Mouse (Mus musculus): ENCODE data around the gene Vapb. TPM values are rescaled to one million over a fixed set of nuclear protein-coding genes. Genes with fewer than 3 reads are reported as not detected.

Gene Vapb
- polyA plus RNA-seq, 1 experiment from 2014 or later, result 14.1 TPM

DNA sequence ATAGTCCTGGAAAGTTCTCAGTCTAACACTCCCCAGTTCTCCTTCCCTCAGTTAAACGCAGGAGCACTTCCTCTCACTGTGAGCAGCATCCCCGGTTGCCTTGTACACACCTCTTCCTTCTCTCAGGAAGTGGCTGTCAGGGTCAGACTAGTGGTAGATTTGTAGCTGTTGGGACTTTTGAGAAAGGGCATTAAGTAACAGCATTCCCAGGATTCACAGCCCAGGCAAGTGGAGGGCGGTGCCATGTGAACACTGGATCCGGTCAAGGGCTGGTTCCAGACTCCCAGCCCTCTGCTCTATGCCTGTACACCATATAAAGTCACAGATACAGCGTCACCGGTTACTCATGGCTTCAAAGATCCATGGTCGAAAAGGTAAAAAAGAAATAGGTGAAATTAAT lies 71.6 kb downstream of the Vapb start:
- Histone ChIP-seq H3K27me3 (ENCODE audit: control insufficient read depth, insufficient read depth, low read length) (no peaks in the 10 kb centered on the region), H3K27ac (no peak overlapping the region), H3K4me1 (replicated peaks; ENCODE audit: control insufficient read depth, insufficient read depth, low read length) (no peaks in the 10 kb centered on the region), H3K36me3 (replicated peaks; ENCODE audit: control insufficient read depth, insufficient read depth) (no peaks in the 10 kb centered on the region), H3K9ac (no peak overlapping the region), H3K4me3 (replicated peaks; ENCODE audit: low read length) (no peak overlapping the region), H3K9me3 (ENCODE audit: control insufficient read depth, low read length) (no peaks in the 10 kb centered on the region), H3K4me2 (replicated peaks) (no peak overlapping the region)
- WGBS, result 85% methylated on average over 7 of the region's 7 CpGs
- DNase-seq (ENCODE audit: low spot score) (no peak), ATAC-seq (ENCODE audit: low FRiP score) (no peak)

DNA sequence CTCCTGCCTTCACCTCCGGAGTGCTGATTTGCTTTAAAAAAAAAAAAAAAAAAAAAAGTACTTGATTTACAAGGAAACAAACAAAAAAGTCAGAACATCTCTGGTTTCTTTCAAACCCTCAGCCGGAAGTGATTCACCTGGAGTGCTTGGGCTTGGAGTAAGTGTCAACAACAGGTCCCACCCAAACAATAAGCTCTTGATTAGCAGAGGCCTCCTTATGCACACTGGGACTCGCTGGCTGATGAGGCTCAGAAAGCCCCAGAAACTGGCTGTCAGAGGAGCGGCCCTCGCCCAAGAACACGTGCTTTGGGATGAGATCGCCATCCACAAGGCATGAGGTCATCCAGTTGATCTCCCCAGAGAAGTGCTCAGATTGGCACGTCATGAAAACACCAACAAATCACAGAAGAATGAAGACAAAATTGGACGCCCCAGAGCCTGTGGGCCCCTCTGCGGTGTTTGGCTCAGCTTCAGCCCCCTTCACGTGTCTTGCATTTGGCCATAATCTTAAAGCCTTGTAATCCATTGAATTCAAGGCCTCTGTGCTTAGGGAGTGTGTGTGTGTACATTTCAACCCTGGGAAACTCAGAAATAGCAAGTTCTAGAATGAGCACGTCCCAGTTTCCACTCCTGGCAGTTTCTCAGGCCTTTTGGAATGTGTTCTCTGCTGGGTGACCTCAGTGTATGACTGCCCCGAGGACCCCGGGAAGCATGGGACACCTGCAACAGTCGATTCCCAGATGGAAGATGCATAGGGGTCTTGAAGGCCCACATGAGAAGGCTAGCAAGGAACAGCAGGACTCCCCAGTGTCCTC lies 72.9 kb downstream of the Vapb start:
- Histone ChIP-seq H3K4me2 (replicated peaks) (no peak overlapping the region), H3K27ac (no peak overlapping the region), H3K27me3 (ENCODE audit: control insufficient read depth, insufficient read depth, low read length) (no peaks in the 10 kb centered on the region), H3K9ac (no peak overlapping the region), H3K9me3 (ENCODE audit: control insufficient read depth, low read length) (no peaks in the 10 kb centered on the region), H3K36me3 (replicated peaks; ENCODE audit: control insufficient read depth, insufficient read depth) (no peaks in the 10 kb centered on the region), H3K4me1 (replicated peaks; ENCODE audit: control insufficient read depth, insufficient read depth, low read length) (no peaks in the 10 kb centered on the region), H3K4me3 (replicated peaks; ENCODE audit: low read length) (no peak overlapping the region)
- ATAC-seq (ENCODE audit: low FRiP score) (no peak), DNase-seq (ENCODE audit: low spot score) (no peak)
- 85% methylated on average over 15 of the region's 15 CpGs for WGBS

DNA sequence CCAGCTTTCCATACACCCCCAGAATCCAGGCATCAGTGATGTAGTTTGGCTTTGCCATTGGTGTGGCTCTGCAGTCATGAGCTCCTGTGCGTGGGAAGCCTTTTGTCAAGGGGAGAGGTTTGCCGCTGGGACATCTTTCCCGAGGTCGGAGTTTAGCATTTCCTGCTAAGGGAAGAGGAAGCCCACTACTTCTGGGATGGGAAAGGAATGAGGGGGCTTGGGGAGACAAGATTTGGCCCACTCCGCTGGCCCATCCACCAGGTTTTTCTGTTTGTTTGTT lies 73.5 kb downstream of the Vapb start:
- no peaks in the 10 kb centered on the region for H3K9me3 ChIP-seq (ENCODE audit: control insufficient read depth, low read length)
- no peak overlapping the region for H3K4me2 ChIP-seq (replicated peaks)
- H3K4me1 ChIP-seq (replicated peaks; ENCODE audit: control insufficient read depth, insufficient read depth, low read length), result no peaks in the 10 kb centered on the region
- H3K27me3 ChIP-seq (ENCODE audit: control insufficient read depth, insufficient read depth, low read length), result no peaks in the 10 kb centered on the region
- no peaks in the 10 kb centered on the region for H3K36me3 ChIP-seq (replicated peaks; ENCODE audit: control insufficient read depth, insufficient read depth)
- WGBS, result 85% methylated on average over 5 of the region's 5 CpGs
- H3K4me3 ChIP-seq (replicated peaks; ENCODE audit: low read length), result no peak overlapping the region
- ATAC-seq (ENCODE audit: low FRiP score) (no peak), DNase-seq (ENCODE audit: low spot score) (no peak)
- no peak overlapping the region for H3K9ac ChIP-seq
- H3K27ac ChIP-seq, result no peak overlapping the region

DNA sequence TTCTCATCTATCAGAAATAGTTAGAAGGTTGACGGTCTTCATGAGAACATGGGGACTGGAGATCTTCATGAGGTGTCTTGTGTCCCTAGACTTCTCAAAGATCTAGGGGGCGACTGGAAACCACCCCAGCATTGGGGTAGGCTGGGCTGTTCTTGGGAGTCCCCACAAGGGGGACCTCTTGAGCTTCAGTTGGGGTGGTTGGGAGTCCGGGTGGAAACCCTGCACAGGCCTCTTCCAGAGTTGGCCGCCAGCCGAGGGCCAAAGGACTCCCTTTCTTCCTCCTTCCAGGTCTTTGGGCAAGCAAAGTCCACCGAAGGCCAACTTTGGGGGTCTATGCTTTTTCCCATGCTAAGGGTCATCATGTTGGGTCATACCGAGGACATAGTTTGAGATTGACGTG lies 74.5 kb downstream of the Vapb start:
- H3K36me3 ChIP-seq (replicated peaks; ENCODE audit: control insufficient read depth, insufficient read depth), result no peaks in the 10 kb centered on the region
- no peak overlapping the region for H3K9ac ChIP-seq
- no peak for DNase-seq (ENCODE audit: low spot score)
- no peaks in the 10 kb centered on the region for H3K27me3 ChIP-seq (ENCODE audit: control insufficient read depth, insufficient read depth, low read length)
- 73% methylated on average over 8 of the region's 8 CpGs for WGBS
- H3K4me3 ChIP-seq (replicated peaks; ENCODE audit: low read length), result no peak overlapping the region
- peaks cover 5% of the 10 kb centered on the region; the same call in 1 of the 2 replicates for H3K9me3 ChIP-seq (ENCODE audit: control insufficient read depth, low read length)
- H3K4me2 ChIP-seq (replicated peaks), result no peak overlapping the region
- H3K27ac ChIP-seq, result no peak overlapping the region
- no peak for ATAC-seq (ENCODE audit: low FRiP score)
- no peaks in the 10 kb centered on the region for H3K4me1 ChIP-seq (replicated peaks; ENCODE audit: control insufficient read depth, insufficient read depth, low read length)

DNA sequence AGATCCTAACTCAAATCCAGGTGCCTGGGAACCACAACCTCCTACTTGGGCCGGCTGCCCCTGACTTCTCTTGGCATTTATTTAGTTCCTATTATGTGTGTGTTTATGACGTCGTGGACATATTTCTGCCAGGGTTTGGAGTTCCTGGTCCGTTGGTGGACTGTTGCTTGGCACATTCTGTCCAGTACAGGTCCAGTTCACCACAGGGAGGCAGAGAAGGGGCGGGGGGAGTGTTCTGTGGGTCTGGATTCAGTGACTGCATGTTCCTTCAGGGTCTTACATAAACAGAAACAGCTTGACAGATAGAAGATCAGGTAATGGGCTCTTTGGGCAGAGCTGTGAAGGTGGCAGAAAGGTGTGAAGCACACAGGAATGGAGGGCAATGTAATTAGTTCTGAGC lies 75.8 kb downstream of the Vapb start:
- ATAC-seq (ENCODE audit: low FRiP score) (no peak), DNase-seq (ENCODE audit: low spot score) (no peak)
- Histone ChIP-seq H3K4me3 (replicated peaks; ENCODE audit: low read length) (no peak overlapping the region), H3K27me3 (ENCODE audit: control insufficient read depth, insufficient read depth, low read length) (no peaks in the 10 kb centered on the region), H3K4me1 (replicated peaks; ENCODE audit: control insufficient read depth, insufficient read depth, low read length) (no peaks in the 10 kb centered on the region), H3K4me2 (replicated peaks) (no peak overlapping the region), H3K9me3 (ENCODE audit: control insufficient read depth, low read length) (peaks cover 14% of the 10 kb centered on the region; the same call in 1 of the 2 replicates), H3K36me3 (replicated peaks; ENCODE audit: control insufficient read depth, insufficient read depth) (no peaks in the 10 kb centered on the region), H3K9ac (no peak overlapping the region), H3K27ac (no peak overlapping the region)
- WGBS, result 83% methylated on average over 5 of the region's 5 CpGs

- no peak for DNase-seq (ENCODE audit: low spot score)
- 91% methylated on average over 4 of the region's 4 CpGs for WGBS
- no peak overlapping the region for H3K4me3 ChIP-seq (replicated peaks; ENCODE audit: low read length)
Measured at GRCm38 (mm10) chr2:173826287-173826686, 89.0 kb downstream of the Vapb start.

GRCm38 (mm10) chr2:173827228-173827627 lies 89.9 kb downstream of the Vapb start:
- no peaks in the 10 kb centered on the region for H3K27me3 ChIP-seq (ENCODE audit: control insufficient read depth, insufficient read depth, low read length)
- DNase-seq (ENCODE audit: low spot score) (no peak), ATAC-seq (ENCODE audit: low FRiP score) (no peak)
- no peaks in the 10 kb centered on the region for H3K9me3 ChIP-seq (ENCODE audit: control insufficient read depth, low read length)
- H3K4me2 ChIP-seq (replicated peaks), result no peak overlapping the region
- no peak overlapping the region for H3K9ac ChIP-seq
- 95% methylated on average over 9 of the region's 9 CpGs for WGBS
- H3K27ac ChIP-seq, result no peak overlapping the region
- H3K4me1 ChIP-seq (replicated peaks; ENCODE audit: control insufficient read depth, insufficient read depth, low read length), result no peaks in the 10 kb centered on the region
- H3K36me3 ChIP-seq (replicated peaks; ENCODE audit: control insufficient read depth, insufficient read depth), result no peaks in the 10 kb centered on the region
- H3K4me3 ChIP-seq (replicated peaks; ENCODE audit: low read length), result no peak overlapping the region

More at GRCm38 (mm10) chr2:173826287-173826686, 89.0 kb downstream of the Vapb start:
- Histone ChIP-seq H3K9me3 (ENCODE audit: control insufficient read depth, low read length) (no peaks in the 10 kb centered on the region), H3K4me1 (replicated peaks; ENCODE audit: control insufficient read depth, insufficient read depth, low read length) (no peaks in the 10 kb centered on the region), H3K9ac (no peak overlapping the region), H3K36me3 (replicated peaks; ENCODE audit: control insufficient read depth, insufficient read depth) (no peaks in the 10 kb centered on the region), H3K4me2 (replicated peaks) (no peak overlapping the region), H3K27me3 (ENCODE audit: control insufficient read depth, insufficient read depth, low read length) (no peaks in the 10 kb centered on the region), H3K27ac (no peak overlapping the region)
- no peak for ATAC-seq (ENCODE audit: low FRiP score)

GRCm38 (mm10) chr2:173828134-173828533 lies 90.8 kb downstream of the Vapb start:
- Histone ChIP-seq H3K4me2 (replicated peaks) (no peak overlapping the region), H3K36me3 (replicated peaks; ENCODE audit: control insufficient read depth, insufficient read depth) (no peaks in the 10 kb centered on the region), H3K9ac (no peak overlapping the region), H3K27ac (no peak overlapping the region), H3K27me3 (ENCODE audit: control insufficient read depth, insufficient read depth, low read length) (no peaks in the 10 kb centered on the region), H3K4me3 (replicated peaks; ENCODE audit: low read length) (no peak overlapping the region), H3K9me3 (ENCODE audit: control insufficient read depth, low read length) (no peaks in the 10 kb centered on the region), H3K4me1 (replicated peaks; ENCODE audit: control insufficient read depth, insufficient read depth, low read length) (no peaks in the 10 kb centered on the region)
- no peak for ATAC-seq (ENCODE audit: low FRiP score)
- WGBS, result 84% methylated on average over 6 of the region's 6 CpGs
- no peak for DNase-seq (ENCODE audit: low spot score)

GRCm38 (mm10) chr2:173832828-173833492 lies 95.6 kb downstream of the Vapb start:
- no peak overlapping the region for H3K4me3 ChIP-seq (replicated peaks; ENCODE audit: low read length)
- no peak overlapping the region for H3K9ac ChIP-seq
- H3K36me3 ChIP-seq (replicated peaks; ENCODE audit: control insufficient read depth, insufficient read depth), result no peaks in the 10 kb centered on the region
- ATAC-seq (ENCODE audit: low FRiP score) (no peak), DNase-seq (ENCODE audit: low spot score) (no peak)
- no peak overlapping the region for H3K4me2 ChIP-seq (replicated peaks)
- WGBS, result 70% methylated on average over 7 of the region's 7 CpGs
- no peaks in the 10 kb centered on the region for H3K9me3 ChIP-seq (ENCODE audit: control insufficient read depth, low read length)
- no peaks in the 10 kb centered on the region for H3K27me3 ChIP-seq (ENCODE audit: control insufficient read depth, insufficient read depth, low read length)
- no peak overlapping the region for H3K27ac ChIP-seq
- no peaks in the 10 kb centered on the region for H3K4me1 ChIP-seq (replicated peaks; ENCODE audit: control insufficient read depth, insufficient read depth, low read length)
